Mouse (Mus musculus) midbrain, embryonic 15.5 days (tissue): ENCODE data around the gene Pde9a. TPM values are rescaled to one million over a fixed set of nuclear protein-coding genes. Genes with fewer than 3 reads are reported as not detected.

Experiments used
- ATAC-seq: fragments of 200-750 bp; cut with Nextera tagmentation; replicated peaks from 2 replicates; pipeline ENCODE4 v1.8.0; 2017; ENCODE audit warnings: moderate TSS enrichment
- H3K27ac ChIP-seq: fragments of 300-500 bp; sonication (generic); 2 replicates; pipeline ENCODE4 v1.5.1; 2015; ENCODE audit warnings: mild to moderate bottlenecking, inconsistent platforms
- H3K27me3 ChIP-seq: fragments of 300-500 bp; sonication (generic); replicated peaks from 2 replicates; pipeline ENCODE4 v1.6.1; 2015; ENCODE audit warnings: inconsistent platforms
- H3K36me3 ChIP-seq: fragments of 300-500 bp; sonication (generic); replicated peaks from 2 replicates; pipeline ENCODE4 v1.6.1; 2015; ENCODE audit warnings: inconsistent platforms
- H3K4me1 ChIP-seq: fragments of 300-500 bp; sonication (generic); 2 replicates; pipeline ENCODE4 v1.6.1; 2015; ENCODE audit warnings: inconsistent platforms
- H3K4me2 ChIP-seq: fragments of 300-500 bp; sonication (generic); 2 replicates; pipeline ENCODE4 v1.6.1; 2015; ENCODE audit warnings: inconsistent platforms, mild to moderate bottlenecking, moderate library complexity
- H3K4me3 ChIP-seq: fragments of 300-500 bp; sonication (generic); 2 replicates; pipeline ENCODE4 v1.5.1; 2015; ENCODE audit warnings: mild to moderate bottlenecking, inconsistent platforms
- H3K9ac ChIP-seq: fragments of 300-500 bp; sonication (generic); 2 replicates; pipeline ENCODE4 v1.6.1; 2015; ENCODE audit warnings: mild to moderate bottlenecking, inconsistent platforms
- H3K9me3 ChIP-seq: fragments of 300-500 bp; sonication (generic); 2 replicates; pipeline ENCODE4 v1.6.1; 2016; ENCODE audit warnings: inconsistent platforms
- WGBS: fragments of 180-500 bp; shearing (Covaris S2); methylation state at CpG from one replicate; pipeline ENCODE4 v1.1.7; 2015; ENCODE audit warnings: mixed read lengths; 5-methylcytosine and 5-hydroxymethylcytosine counted together
- polyA plus RNA-seq: library from polyadenylated mRNA; unstranded; fragments of >200 nt; fragmentation: Nextera tagmentation; extraction: Ambion mirVana; gene quantifications from 2 replicates; pipeline ENCODE4 v1.2.1, GENCODE M21; 2015

Gene Pde9a
- polyA plus RNA-seq, 1 experiment from 2014 or later, result 36.1 TPM

GRCm38 (mm10) chr17:31422381-31422780 is 36.4 kb downstream of the Pde9a start:
- H3K4me2 ChIP-seq, result no peak overlapping the region
- WGBS, result 96% methylated on average over 1 of the region's 1 CpGs
- H3K27ac ChIP-seq, result no peak overlapping the region
- H3K9ac ChIP-seq, result no peak overlapping the region
- no peaks in the 10 kb centered on the region for H3K9me3 ChIP-seq
- peaks cover 4% of the 10 kb centered on the region; the same call in 1 of the 2 replicates for H3K36me3 ChIP-seq
- peaks cover 29% of the 10 kb centered on the region for H3K4me1 ChIP-seq
- ATAC-seq, result no peak
- no peaks in the 10 kb centered on the region for H3K27me3 ChIP-seq
- H3K4me3 ChIP-seq, result no peak overlapping the region

GRCm38 (mm10) chr17:31423020-31423419 is 37.0 kb downstream of the Pde9a start:
- Histone ChIP-seq H3K9me3 (no peaks in the 10 kb centered on the region), H3K27ac (no peak overlapping the region), H3K27me3 (no peaks in the 10 kb centered on the region), H3K4me2 (no peak overlapping the region), H3K36me3 (0 out of 2 replicates have a peak, but pooled peaks cover 3% of the 10 kb centered on the region), H3K9ac (no peak overlapping the region), H3K4me1 (peaks cover 29% of the 10 kb centered on the region), H3K4me3 (no peak overlapping the region)
- 55% methylated on average over 2 of the region's 2 CpGs for WGBS
- no peak for ATAC-seq

GRCm38 (mm10) chr17:31424358-31424757 is 38.3 kb downstream of the Pde9a start:
- H3K4me3 ChIP-seq, result no peak overlapping the region
- no peaks in the 10 kb centered on the region for H3K9me3 ChIP-seq
- no peak overlapping the region for H3K9ac ChIP-seq
- H3K4me2 ChIP-seq, result no peak overlapping the region
- peaks cover under 1% of the 10 kb centered on the region; the same call in 1 of the 2 replicates for H3K36me3 ChIP-seq
- ATAC-seq, result no peak
- H3K27ac ChIP-seq, result no peak overlapping the region
- WGBS, result 72% methylated on average over 4 of the region's 4 CpGs
- peaks cover 28% of the 10 kb centered on the region for H3K4me1 ChIP-seq
- no peaks in the 10 kb centered on the region for H3K27me3 ChIP-seq

GRCm38 (mm10) chr17:31424798-31425197 is 38.8 kb downstream of the Pde9a start:
- H3K4me2 ChIP-seq, result no peak overlapping the region
- H3K27me3 ChIP-seq, result no peaks in the 10 kb centered on the region
- H3K27ac ChIP-seq, result no peak overlapping the region
- peaks cover 25% of the 10 kb centered on the region for H3K4me1 ChIP-seq
- ATAC-seq, result no peak
- H3K4me3 ChIP-seq, result no peak overlapping the region
- WGBS, result 40% methylated on average over 8 of the region's 8 CpGs
- H3K36me3 ChIP-seq, result peaks cover 3% of the 10 kb centered on the region; the same call in 1 of the 2 replicates
- H3K9ac ChIP-seq, result no peak overlapping the region
- no peaks in the 10 kb centered on the region for H3K9me3 ChIP-seq

GRCm38 (mm10) chr17:31425827-31426698 is 40.1 kb downstream of the Pde9a start:
- H3K27ac ChIP-seq, result peak overlapping the region; percentile 3; the same call in 1 of the 2 replicates
- ATAC-seq, result no peak
- no peaks in the 10 kb centered on the region for H3K9me3 ChIP-seq

GRCm38 (mm10) chr17:31429402-31429801 is 43.4 kb downstream of the Pde9a start:
- Histone ChIP-seq H3K9me3 (no peaks in the 10 kb centered on the region), H3K4me2 (no peak overlapping the region), H3K36me3 (peaks cover 7% of the 10 kb centered on the region; the same call in 1 of the 2 replicates), H3K4me1 (peaks cover 27% of the 10 kb centered on the region), H3K9ac (no peak overlapping the region), H3K27ac (no peak overlapping the region), H3K4me3 (no peak overlapping the region), H3K27me3 (no peaks in the 10 kb centered on the region)
- no peak for ATAC-seq
- WGBS, result 93% methylated on average over 2 of the region's 2 CpGs

More at GRCm38 (mm10) chr17:31425827-31426698, 40.1 kb downstream of the Pde9a start:
- no peak overlapping the region for H3K9ac ChIP-seq
- no peak overlapping the region for H3K4me3 ChIP-seq
- no peak overlapping the region for H3K4me2 ChIP-seq
- peaks cover 7% of the 10 kb centered on the region; the same call in 1 of the 2 replicates for H3K36me3 ChIP-seq
- WGBS, result 57% methylated on average over 13 of the region's 13 CpGs
- peaks cover 18% of the 10 kb centered on the region; the same call in 1 of the 2 replicates for H3K4me1 ChIP-seq
- H3K27me3 ChIP-seq, result no peaks in the 10 kb centered on the region

- Histone ChIP-seq H3K9ac (no peak overlapping the region), H3K36me3 (peaks cover 7% of the 10 kb centered on the region; the same call in 1 of the 2 replicates), H3K27ac (no peak overlapping the region), H3K27me3 (no peaks in the 10 kb centered on the region), H3K4me3 (no peak overlapping the region), H3K4me2 (no peak overlapping the region), H3K4me1 (peaks cover 25% of the 10 kb centered on the region), H3K9me3 (no peaks in the 10 kb centered on the region)
- no peak for ATAC-seq
- 65% methylated on average over 5 of the region's 5 CpGs for WGBS
These were observed 46.9 kb downstream of the Pde9a start for GRCm38 (mm10) chr17:31432878-31433281.

- no peak overlapping the region for H3K4me3 ChIP-seq
- WGBS, result 42% methylated on average over 13 of the region's 13 CpGs
- H3K4me2 ChIP-seq, result no peak overlapping the region
- H3K27me3 ChIP-seq, result no peaks in the 10 kb centered on the region
- peaks cover 25% of the 10 kb centered on the region for H3K4me1 ChIP-seq
- H3K9me3 ChIP-seq, result no peaks in the 10 kb centered on the region
- peaks cover 7% of the 10 kb centered on the region; the same call in 1 of the 2 replicates for H3K36me3 ChIP-seq
- no peak for ATAC-seq
- H3K9ac ChIP-seq, result no peak overlapping the region
- H3K27ac ChIP-seq, result no peak overlapping the region
These were observed 47.5 kb downstream of the Pde9a start for GRCm38 (mm10) chr17:31433401-31433928.

GRCm38 (mm10) chr17:31433978-31434797 is 48.2 kb downstream of the Pde9a start:
- Histone ChIP-seq H3K27me3 (no peaks in the 10 kb centered on the region), H3K27ac (peak overlapping the region; percentile 57), H3K4me2 (peak overlapping the region; percentile 8; the same call in 1 of the 2 replicates), H3K9ac (no peak overlapping the region), H3K9me3 (no peaks in the 10 kb centered on the region), H3K36me3 (peaks cover 7% of the 10 kb centered on the region; the same call in 1 of the 2 replicates), H3K4me1 (peaks cover 25% of the 10 kb centered on the region), H3K4me3 (no peak overlapping the region)
- no peak for ATAC-seq
- 12% methylated on average over 16 of the region's 16 CpGs for WGBS

GRCm38 (mm10) chr17:31434825-31435325 is 48.9 kb downstream of the Pde9a start:
- no peak overlapping the region for H3K9ac ChIP-seq
- H3K27me3 ChIP-seq, result no peaks in the 10 kb centered on the region
- no peaks in the 10 kb centered on the region for H3K9me3 ChIP-seq
- no peak overlapping the region for H3K4me3 ChIP-seq
- peak overlapping the region; percentile 8; the same call in 1 of the 2 replicates for H3K4me2 ChIP-seq
- peaks cover 3% of the 10 kb centered on the region; the same call in 1 of the 2 replicates for H3K36me3 ChIP-seq
- peaks cover 25% of the 10 kb centered on the region for H3K4me1 ChIP-seq
- 6% methylated on average over 8 of the region's 8 CpGs for WGBS
- no peak for ATAC-seq
- H3K27ac ChIP-seq, result peak overlapping the region; percentile 57

GRCm38 (mm10) chr17:31435934-31436813 is 50.2 kb downstream of the Pde9a start:
- Histone ChIP-seq H3K36me3 (no peaks in the 10 kb centered on the region), H3K4me3 (no peak overlapping the region), H3K27me3 (no peaks in the 10 kb centered on the region), H3K4me1 (peaks cover 25% of the 10 kb centered on the region), H3K27ac (peak overlapping the region; percentile 63), H3K9ac (no peak overlapping the region), H3K9me3 (no peaks in the 10 kb centered on the region), H3K4me2 (no peak overlapping the region)
- ATAC-seq, result no peak
- WGBS, result 20% methylated on average over 13 of the region's 13 CpGs
